In genomic region chr5:139789466-139789865, GRCm38 (mm10) we compare ENCODE assay signal across 22 mouse cellular contexts. TPM values are rescaled to one million over a fixed set of nuclear protein-coding genes. Genes with fewer than 3 reads are reported as not detected.
DNase-seq lines count a peak whose midpoint lies in the region; ATAC-seq and TF ChIP-seq lines count a peak whose summit lies in the region.
"Had no signal": no experiment of that assay in that cellular context is flagged by ENCODE, and none has a peak within 500 bp of the region (broad histone marks: within the 10 kb centered on the region; RNA-seq: fewer than 3 reads in every experiment).

No protein-coding gene starts in this region.

- no peak overlapping the region for H3K9ac ChIP-seq in liver, embryonic 12.5 days
- H3K9ac ChIP-seq: hindbrain, embryonic 15.5 days had no signal

- no peak for DNase-seq in kidney, adult 2 months
- no peak for DNase-seq in kidney, adult 11 months
- DNase-seq in testis, postnatal 10 days (ENCODE audit: low spot score): peak; percentile 48
- DNase-seq in testis, postnatal 14 days (ENCODE audit: low spot score): no peak
- DNase-seq in right cerebral cortex, postnatal 14 days: no peak
- no peak for DNase-seq in thymus, postnatal 14 days
- DNase-seq in left cerebral cortex, adult 8-10 months (ENCODE audit: low spot score in 2 of 2): no peak
- DNase-seq: cerebellum, postnatal 14 days; lung, postnatal 14 days; spleen, adult 18-20 months had no signal

- no peaks in the 10 kb centered on the region for H3K36me3 ChIP-seq in kidney, adult 2 months (ENCODE audit: control insufficient read depth, insufficient read depth, low read length)
- H3K36me3 ChIP-seq in liver, embryonic 12.5 days: peaks cover 5% of the 10 kb centered on the region
- H3K36me3 ChIP-seq: hindbrain, embryonic 15.5 days had no signal

- no peak for TF ChIP-seq POLR2A in kidney, adult 2 months (IDR thresholded peaks at IDR 0.05; ENCODE audit: low read depth, low read length)

- no peak overlapping the region for H3K4me3 ChIP-seq in kidney, adult 2 months (ENCODE audit: insufficient read depth, low read depth, low read length)
- no peak overlapping the region for H3K4me3 ChIP-seq in liver, embryonic 12.5 days
- H3K4me3 ChIP-seq: hindbrain, embryonic 15.5 days had no signal

- H3K27ac ChIP-seq in kidney, adult 2 months (ENCODE audit: insufficient read depth, low read depth, low read length): no peak overlapping the region
- H3K27ac ChIP-seq in liver, embryonic 12.5 days: peak overlapping the region; percentile 77; the same call in 1 of the 2 replicates
- H3K27ac ChIP-seq: hindbrain, embryonic 15.5 days had no signal

- H3K9me3 ChIP-seq in liver, embryonic 12.5 days (replicated peaks): no peaks in the 10 kb centered on the region
- H3K9me3 ChIP-seq: hindbrain, embryonic 15.5 days had no signal

- no peak for ATAC-seq in liver, embryonic 12.5 days
- ATAC-seq: midbrain, embryonic 16.5 days had no signal

- H3K27me3 ChIP-seq in kidney, adult 2 months (replicated peaks; ENCODE audit: control insufficient read depth, insufficient read depth, low read length): no peaks in the 10 kb centered on the region
- no peaks in the 10 kb centered on the region for H3K27me3 ChIP-seq in liver, embryonic 12.5 days (replicated peaks)

- TF ChIP-seq CTCF in kidney, adult 2 months (conservative IDR thresholded peaks at IDR 0.05; ENCODE audit: insufficient read depth, insufficient read length, low read depth, low read length): peak; percentile 41; the same call in 1 of the 2 replicates

- H3K4me2 ChIP-seq in liver, embryonic 12.5 days: no peak overlapping the region
- H3K4me2 ChIP-seq: hindbrain, embryonic 15.5 days had no signal

- 57% methylated on average over 4 of the region's 4 CpGs for WGBS in kidney, adult 2 months
- 35% methylated on average over 4 of the region's 4 CpGs for WGBS in liver, embryonic 12.5 days (ENCODE audit: insufficient replicate concordance)

- H3K4me1 ChIP-seq in kidney, adult 2 months (ENCODE audit: control insufficient read depth, insufficient read depth, low read length): peaks cover 22% of the 10 kb centered on the region
- peaks cover 47% of the 10 kb centered on the region for H3K4me1 ChIP-seq in liver, embryonic 12.5 days

RNA-seq across cellular contexts. Expression of gene Mafk, which starts 1.8 kb away (rescaled TPM):
- 20.5 and 22.2 TPM in 2 replicates for polyA plus RNA-seq in kidney, adult 2 months (2012; rRNA removed)
- 47.7 and 48.9 TPM in 2 replicates for polyA plus RNA-seq in liver, embryonic 12.5 days (2016; fragmentation: Nextera tagmentation; extraction: Ambion mirVana)
- 10 to 100 TPM in 2 of 4 experiments, 1 to 10 TPM in 2; 8.6 to 13.0 (median 10.0) TPM for total RNA-seq in left cerebral cortex, adult 8-10 months (2022)

RNA-seq across cellular contexts. Expression of gene Ints1, which starts 14.0 kb away (rescaled TPM):
- 40.1 and 42.2 TPM in 2 replicates for polyA plus RNA-seq in kidney, adult 2 months (2012; rRNA removed)
- 21.8 and 23.3 TPM in 2 replicates for polyA plus RNA-seq in liver, embryonic 12.5 days (2016; fragmentation: Nextera tagmentation; extraction: Ambion mirVana)
- 100 to 1,000 TPM in 2 of 4 experiments, 10 to 100 TPM in 2; 97.1 to 104 (median 99.7) TPM for total RNA-seq in left cerebral cortex, adult 8-10 months (2022)

RNA-seq across cellular contexts. Expression of gene Tmem184a, which starts 30.3 kb away (rescaled TPM):
- 69.7 and 90.2 TPM in 2 replicates for polyA plus RNA-seq in kidney, adult 2 months (2012; rRNA removed)
- 1.6 TPM in 2 replicates for polyA plus RNA-seq in liver, embryonic 12.5 days (2016; fragmentation: Nextera tagmentation; extraction: Ambion mirVana)
- total RNA-seq in left cerebral cortex, adult 8-10 months (2022): under 1 TPM in 3 of 4 experiments, not detected in 1; 0.27 to 0.50 (median 0.39) TPM

RNA-seq across cellular contexts. Expression of gene Gm26938, which starts 36.7 kb away (rescaled TPM):
- not detected in 2 replicates for polyA plus RNA-seq in kidney, adult 2 months (2012; rRNA removed)
- not detected in 2 replicates for polyA plus RNA-seq in liver, embryonic 12.5 days (2016; fragmentation: Nextera tagmentation; extraction: Ambion mirVana)
- not detected for total RNA-seq in left cerebral cortex, adult 8-10 months (2022)
- total RNA-seq: adrenal gland, adult 18-20 months had no signal
- polyA plus RNA-seq: embryonic facial prominence, embryonic 11.5 days; frontal cortex, adult 2 months; gonadal fat pad, adult 2 months; heart, embryonic 16.5 days; hindbrain, embryonic 15.5 days; kidney, embryonic 14.5 days; limb, embryonic 11.5 days; midbrain, embryonic 16.5 days; neural tube, embryonic 14.5 days; testis, adult 2 months had no signal

RNA-seq across cellular contexts. Expression of gene Psmg3, which starts 37.2 kb away (rescaled TPM):
- polyA plus RNA-seq in kidney, adult 2 months (2012; rRNA removed): 24.4 and 29.2 TPM in 2 replicates
- 75.6 and 80.9 TPM in 2 replicates for polyA plus RNA-seq in liver, embryonic 12.5 days (2016; fragmentation: Nextera tagmentation; extraction: Ambion mirVana)
- 10 to 100 TPM; 16.7 to 20.2 (median 19.1) TPM for total RNA-seq in left cerebral cortex, adult 8-10 months (2022)

Comparison
In these comparisons a context has a peak if more than half of its experiments do, and no peak if none do; other contexts are left out.
1. RNA of gene Tmem184a, which starts 30.3 kb away (polyA plus RNA-seq): 69.7 to 90.2 TPM in kidney, adult 2 months; 1.6 TPM in liver, embryonic 12.5 days; every median in the first group is over 10 times any median in the second.